Mouse (Mus musculus) limb, embryonic 12.5 days (tissue): Measurements from ENCODE around the gene H2-Ke6. TPM values are rescaled to one million over a fixed set of nuclear protein-coding genes. Genes with fewer than 3 reads are reported as not detected.
"Not testable (repeated sequence)": the region's sequence is repeated elsewhere in the genome, so short reads cannot be mapped to it uniquely, and the experiment has no call there.

ENCODE experiments used
- ATAC-seq: fragments of 200-750 bp; cut with Nextera tagmentation; 2 replicates; pipeline ENCODE4 v1.8.0; 2017; ENCODE audit warnings: low read depth, moderate TSS enrichment; ENCODE audit not compliant: insufficient number of reproducible peaks, insufficient read depth, low FRiP score, low TSS enrichment
- H3K27ac ChIP-seq: fragments of 300-500 bp; sonication (generic); 2 replicates; pipeline ENCODE4 v1.5.1; 2016; ENCODE audit warnings: mild to moderate bottlenecking, moderate library complexity
- H3K27me3 ChIP-seq: fragments of 300-500 bp; sonication (generic); 2 replicates; pipeline ENCODE4 v1.6.1; 2016; ENCODE audit warnings: mild to moderate bottlenecking, moderate library complexity
- H3K36me3 ChIP-seq: fragments of 300-500 bp; sonication (generic); 2 replicates; pipeline ENCODE4 v1.6.1; 2016; ENCODE audit warnings: mild to moderate bottlenecking, moderate library complexity
- H3K4me1 ChIP-seq: fragments of 300-500 bp; sonication (generic); replicated peaks from 2 replicates; pipeline ENCODE4 v1.6.1; 2016
- H3K4me2 ChIP-seq: fragments of 300-500 bp; sonication (generic); 2 replicates; pipeline ENCODE4 v1.6.1; 2016; ENCODE audit warnings: mild to moderate bottlenecking, moderate library complexity
- H3K4me3 ChIP-seq: fragments of 300-500 bp; sonication (generic); replicated peaks from 2 replicates; pipeline ENCODE4 v1.5.1; 2016; ENCODE audit warnings: mild to moderate bottlenecking
- H3K9ac ChIP-seq: fragments of 300-500 bp; sonication (generic); replicated peaks from 2 replicates; pipeline ENCODE4 v1.6.1; 2016; ENCODE audit warnings: mild to moderate bottlenecking, moderate library complexity
- H3K9me3 ChIP-seq: fragments of 300-500 bp; sonication (generic); 2 replicates; pipeline ENCODE4 v1.6.1; 2016; ENCODE audit warnings: mild to moderate bottlenecking, moderate library complexity
- WGBS: fragments of 180-500 bp; shearing (Covaris S2); methylation state at CpG from one replicate; pipeline ENCODE4 v1.1.7; 2016; 5-methylcytosine and 5-hydroxymethylcytosine counted together
- polyA plus RNA-seq: library from polyadenylated mRNA; unstranded; fragments of >200 nt; fragmentation: Nextera tagmentation; extraction: Ambion mirVana; gene quantifications from 2 replicates; pipeline ENCODE4 v1.2.1, GENCODE M21; 2016

The H2-Ke6 gene
- polyA plus RNA-seq, 1 experiment from 2014 or later: 56.8 TPM

DNA sequence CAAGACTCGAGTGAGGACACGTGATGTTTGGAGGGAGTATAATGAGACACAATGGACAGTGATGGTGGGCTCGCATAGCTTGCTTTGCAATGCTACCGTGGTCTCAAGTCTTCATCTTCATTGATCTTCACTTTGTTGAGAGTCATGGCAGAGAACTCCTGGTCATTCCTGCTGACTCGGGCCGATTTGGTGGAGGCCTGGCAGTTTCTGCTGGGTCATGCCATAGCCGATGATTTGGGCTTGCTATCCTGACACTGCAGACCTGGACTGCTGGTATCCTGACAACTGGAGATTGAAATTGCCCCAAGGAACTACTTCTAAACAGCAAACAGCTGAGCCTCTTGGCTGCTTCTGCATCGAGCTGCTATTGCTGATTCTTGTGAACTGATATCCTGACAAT is 32.9 kb downstream of the H2-Ke6 start:
- WGBS: 93% methylated on average over 8 of the region's 8 CpGs

DNA sequence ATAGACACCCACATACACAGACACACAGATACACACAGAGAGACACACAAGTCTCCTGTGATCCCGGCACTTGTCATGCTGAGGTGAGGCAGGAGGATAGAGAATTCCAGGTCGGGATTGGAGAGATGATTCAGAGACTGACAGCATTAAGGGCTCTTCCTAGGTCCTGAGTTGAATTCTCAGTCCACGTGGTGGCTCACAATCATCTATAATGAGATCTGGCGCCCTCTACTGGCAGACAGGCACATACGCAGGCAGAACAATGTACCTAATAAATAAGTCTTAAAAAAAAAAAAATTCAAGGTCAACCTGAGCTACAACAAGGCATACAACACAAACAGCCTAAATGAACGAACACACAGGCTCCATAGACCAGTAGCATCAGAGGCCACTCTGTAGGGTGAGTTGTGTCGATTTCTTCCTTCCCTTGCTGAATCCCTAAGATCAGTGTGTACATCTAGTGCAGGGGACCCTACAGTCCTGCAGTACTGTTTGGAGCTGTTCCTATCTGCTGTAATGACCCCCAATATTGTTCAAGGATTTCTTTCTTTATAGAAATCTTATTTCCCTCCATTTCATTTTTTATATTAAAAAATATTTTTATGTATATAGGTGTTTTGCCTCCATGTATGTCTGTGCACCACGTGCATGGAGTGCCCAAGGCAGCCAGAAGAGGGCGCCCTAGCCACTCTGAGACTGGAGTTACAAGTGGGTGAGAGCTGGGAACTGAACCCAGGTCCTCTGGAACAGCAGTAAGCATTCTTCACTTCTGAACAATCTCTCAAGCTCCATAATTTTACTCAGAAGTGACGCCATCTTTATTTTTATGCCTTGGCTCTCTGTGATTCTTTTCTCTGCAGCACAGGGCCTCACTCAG is 35.8 kb downstream of the H2-Ke6 start:
- H3K36me3 ChIP-seq: no peaks in the 10 kb centered on the region
- no peak for ATAC-seq
- 30% methylated on average over 10 of the region's 10 CpGs for WGBS

More for the DNA sequence above, 32.9 kb downstream of the H2-Ke6 start:
- Histone ChIP-seq H3K9me3 (no peaks in the 10 kb centered on the region), H3K9ac (no peak overlapping the region), H3K4me1 (peaks cover 7% of the 10 kb centered on the region; the same call in 1 of the 2 replicates), H3K4me2 (no peak overlapping the region), H3K27ac (no peak overlapping the region), H3K4me3 (no peak overlapping the region), H3K27me3 (peaks cover 41% of the 10 kb centered on the region), H3K36me3 (no peaks in the 10 kb centered on the region)
- no peak for ATAC-seq

DNA sequence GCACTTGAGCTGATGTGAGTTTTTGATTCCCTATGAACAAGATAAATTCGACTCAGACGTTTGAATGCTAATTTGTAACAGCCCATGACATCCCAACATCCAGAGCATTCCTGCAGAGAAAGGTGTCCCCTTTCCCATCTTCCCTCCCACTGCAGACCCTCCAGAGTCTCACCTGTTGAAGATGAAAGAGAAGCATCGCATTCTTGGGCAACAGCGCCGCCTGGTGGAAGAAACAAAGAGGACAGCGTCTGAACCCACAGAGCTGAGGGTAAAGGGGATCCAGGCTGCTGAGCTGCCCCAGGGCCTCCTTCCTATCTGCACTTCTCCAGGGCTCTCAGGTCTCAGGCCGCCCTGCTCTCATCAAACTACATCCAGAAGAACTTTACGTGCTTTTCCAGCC is 45.7 kb downstream of the H2-Ke6 start:
- H3K27me3 ChIP-seq: peaks cover 44% of the 10 kb centered on the region
- not testable (repeated sequence) for ATAC-seq, H3K9ac ChIP-seq, H3K36me3 ChIP-seq, H3K9me3 ChIP-seq, H3K27ac ChIP-seq
- peak overlapping the region; percentile 44 for H3K4me3 ChIP-seq
- WGBS: 11% methylated on average over 8 of the region's 8 CpGs
- peaks cover 17% of the 10 kb centered on the region for H3K4me1 ChIP-seq
- H3K4me2 ChIP-seq: peak overlapping the region; percentile 53

More for the DNA sequence above, 35.8 kb downstream of the H2-Ke6 start:
- peaks cover 19% of the 10 kb centered on the region; the same call in 1 of the 2 replicates for H3K27me3 ChIP-seq
- no peaks in the 10 kb centered on the region for H3K9me3 ChIP-seq
- H3K4me2 ChIP-seq: no peak overlapping the region
- H3K4me1 ChIP-seq: no peaks in the 10 kb centered on the region
- no peak overlapping the region for H3K4me3 ChIP-seq
- H3K27ac ChIP-seq: no peak overlapping the region
- H3K9ac ChIP-seq: no peak overlapping the region

DNA sequence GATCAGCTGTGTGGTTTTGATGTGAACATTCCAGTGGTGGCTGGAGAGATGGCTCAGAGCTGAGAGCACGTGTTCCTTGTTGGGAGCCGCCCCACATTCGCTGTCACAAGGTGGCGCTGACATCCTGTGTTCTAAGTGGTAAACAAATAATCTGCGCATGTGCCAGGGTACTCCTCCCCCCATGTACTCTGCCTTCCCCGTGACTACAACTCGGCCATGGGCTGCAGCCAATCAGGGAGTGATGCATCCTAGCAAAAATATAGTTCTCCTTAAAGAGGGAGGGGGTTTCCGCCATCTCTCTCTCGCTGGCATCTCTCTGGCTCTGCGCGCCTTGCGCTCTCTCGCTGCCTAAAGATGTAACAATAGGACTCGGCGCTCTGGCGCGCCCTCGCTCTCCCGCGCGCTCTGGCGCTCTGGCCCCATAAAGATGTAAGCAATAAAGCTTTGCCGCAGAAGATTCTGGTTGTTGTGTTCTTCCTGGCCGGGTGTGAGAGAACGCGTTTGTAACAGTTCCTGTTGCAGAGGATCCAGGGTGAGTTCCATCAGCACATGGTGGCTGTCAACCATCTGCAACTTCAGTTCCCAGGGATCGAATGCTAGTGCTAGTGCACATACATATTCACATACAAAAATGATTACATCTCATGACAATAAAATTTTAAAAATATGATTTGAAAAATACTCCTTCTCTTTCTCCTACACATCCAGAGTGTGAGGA is 46.5 kb downstream of the H2-Ke6 start:
- H3K36me3 ChIP-seq, H3K9me3 ChIP-seq: not testable (repeated sequence)
- under 1% methylated on average over 27 of the region's 27 CpGs for WGBS
- Histone ChIP-seq H3K27me3 (peaks cover 50% of the 10 kb centered on the region), H3K4me2 (peak overlapping the region; percentile 53), H3K4me1 (peaks cover 17% of the 10 kb centered on the region), H3K9ac (peak overlapping the region; percentile 32; the same call in 1 of the 2 replicates), H3K27ac (peak overlapping the region; percentile 83), H3K4me3 (peak overlapping the region; percentile 44)
- ATAC-seq: peak; percentile 89

DNA sequence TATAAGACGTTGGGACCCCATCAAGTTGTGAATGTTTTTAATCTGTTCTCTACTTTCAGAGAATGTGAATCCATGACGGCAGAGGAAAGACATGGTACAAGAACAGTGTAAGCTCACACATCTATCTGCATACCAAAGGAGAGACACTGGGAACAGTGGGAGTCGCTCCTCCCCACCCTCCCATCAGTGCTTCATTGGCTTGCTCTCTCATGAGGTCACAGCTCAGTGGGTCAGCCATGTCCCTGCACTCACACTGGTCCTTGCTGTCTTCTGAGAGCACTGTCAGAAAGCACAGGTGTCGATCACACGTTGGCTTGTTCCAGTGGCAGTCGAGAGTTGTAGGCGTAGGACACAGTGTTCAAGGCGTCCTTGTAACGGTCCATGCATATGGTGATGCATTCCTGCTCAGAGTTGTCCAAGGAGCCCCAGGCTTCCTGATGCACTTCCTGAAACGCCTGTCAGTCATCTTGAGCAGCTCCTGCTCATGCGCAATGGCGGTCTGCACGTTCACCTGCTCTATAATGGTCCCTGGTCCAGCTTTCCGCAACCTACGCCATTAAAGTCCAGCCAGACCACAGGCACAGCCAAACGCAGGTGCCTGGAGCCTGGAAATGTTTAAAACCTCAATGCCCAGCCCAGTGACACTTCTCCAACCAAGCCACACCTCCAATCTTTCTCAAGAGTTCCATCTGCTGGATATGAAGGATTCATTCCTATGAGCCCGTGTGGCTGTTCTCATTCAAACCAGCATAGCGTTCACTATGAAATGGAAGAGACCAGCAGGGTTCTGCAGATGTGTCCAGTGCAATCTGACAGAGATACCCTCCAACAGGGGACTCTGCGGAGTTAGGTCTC is 47.5 kb downstream of the H2-Ke6 start:
- Histone ChIP-seq H3K4me2 (peak overlapping the region; percentile 53), H3K4me3 (peak overlapping the region; percentile 44; the same call in 1 of the 2 replicates), H3K27ac (no peak overlapping the region)

DNA sequence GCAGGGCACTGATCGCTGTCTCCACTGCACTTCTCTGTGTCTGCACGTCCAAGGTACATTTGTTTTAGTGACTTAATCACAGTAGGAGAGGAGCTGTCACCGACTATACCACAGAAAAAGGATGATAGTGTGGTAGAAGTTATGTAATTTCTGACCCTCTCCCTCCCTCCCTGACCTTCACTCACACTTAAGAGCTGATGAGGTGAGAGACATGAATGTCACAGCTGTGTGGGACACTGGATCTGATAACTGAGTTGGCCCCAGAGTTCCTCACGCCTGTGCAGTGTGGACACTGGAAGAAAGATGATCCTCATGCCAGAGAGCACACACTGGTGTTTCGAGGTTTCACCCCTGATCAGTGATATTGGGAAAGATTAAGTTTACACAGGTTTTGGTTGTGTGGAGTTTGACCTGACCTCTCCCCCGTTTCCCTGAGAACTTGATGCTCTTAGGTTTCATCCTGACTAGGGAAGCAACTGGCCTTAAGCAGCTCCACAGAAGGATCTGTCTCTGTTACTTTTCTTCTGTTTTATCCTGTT is 48.3 kb downstream of the H2-Ke6 start:
- Histone ChIP-seq H3K4me3 (no peak overlapping the region), H3K4me1 (peaks cover 17% of the 10 kb centered on the region), H3K9me3 (no peaks in the 10 kb centered on the region), H3K27ac (no peak overlapping the region), H3K4me2 (no peak overlapping the region), H3K9ac (no peak overlapping the region), H3K36me3 (no peaks in the 10 kb centered on the region), H3K27me3 (peaks cover 61% of the 10 kb centered on the region)
- 74% methylated on average over 6 of the region's 6 CpGs for WGBS
- no peak for ATAC-seq

More for the DNA sequence above, 47.5 kb downstream of the H2-Ke6 start:
- Histone ChIP-seq H3K36me3 (no peaks in the 10 kb centered on the region), H3K9me3 (no peaks in the 10 kb centered on the region), H3K27me3 (peaks cover 54% of the 10 kb centered on the region), H3K4me1 (peaks cover 17% of the 10 kb centered on the region), H3K9ac (no peak overlapping the region; the same call in 1 of the 2 replicates)
- peak; percentile 30; the same call in 1 of the 2 replicates for ATAC-seq
- WGBS: 74% methylated on average over 19 of the region's 19 CpGs

DNA sequence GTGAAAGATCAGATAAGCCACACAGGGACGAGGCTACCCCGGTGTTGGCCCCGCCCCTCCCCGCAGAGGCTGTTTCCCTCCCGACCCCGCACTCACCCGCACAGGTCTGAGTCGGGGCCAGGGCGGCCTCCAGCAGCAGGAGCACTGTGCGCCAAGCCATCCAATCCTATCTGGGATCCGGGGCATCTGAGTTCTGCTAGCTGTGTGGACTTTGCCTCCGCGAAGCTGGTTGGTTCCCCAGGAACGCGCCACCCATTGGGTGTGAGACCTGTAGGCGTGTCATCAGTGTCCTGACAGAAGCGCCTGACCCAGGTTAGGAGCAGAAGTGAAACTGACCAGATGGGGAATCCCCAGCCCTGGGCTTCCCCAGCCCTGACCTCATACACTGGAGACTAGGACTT is 49.2 kb downstream of the H2-Ke6 start:
- H3K9me3 ChIP-seq: no peaks in the 10 kb centered on the region
- no peaks in the 10 kb centered on the region for H3K36me3 ChIP-seq
- peak overlapping the region; percentile 50; the same call in 1 of the 2 replicates for H3K9ac ChIP-seq
- ATAC-seq: no peak
- H3K4me2 ChIP-seq: peak overlapping the region; percentile 62
- H3K4me3 ChIP-seq: peak overlapping the region; percentile 39
- no peak overlapping the region for H3K27ac ChIP-seq
- WGBS: under 1% methylated on average over 16 of the region's 17 CpGs
- peaks cover 17% of the 10 kb centered on the region for H3K4me1 ChIP-seq
- peaks cover 62% of the 10 kb centered on the region for H3K27me3 ChIP-seq

DNA sequence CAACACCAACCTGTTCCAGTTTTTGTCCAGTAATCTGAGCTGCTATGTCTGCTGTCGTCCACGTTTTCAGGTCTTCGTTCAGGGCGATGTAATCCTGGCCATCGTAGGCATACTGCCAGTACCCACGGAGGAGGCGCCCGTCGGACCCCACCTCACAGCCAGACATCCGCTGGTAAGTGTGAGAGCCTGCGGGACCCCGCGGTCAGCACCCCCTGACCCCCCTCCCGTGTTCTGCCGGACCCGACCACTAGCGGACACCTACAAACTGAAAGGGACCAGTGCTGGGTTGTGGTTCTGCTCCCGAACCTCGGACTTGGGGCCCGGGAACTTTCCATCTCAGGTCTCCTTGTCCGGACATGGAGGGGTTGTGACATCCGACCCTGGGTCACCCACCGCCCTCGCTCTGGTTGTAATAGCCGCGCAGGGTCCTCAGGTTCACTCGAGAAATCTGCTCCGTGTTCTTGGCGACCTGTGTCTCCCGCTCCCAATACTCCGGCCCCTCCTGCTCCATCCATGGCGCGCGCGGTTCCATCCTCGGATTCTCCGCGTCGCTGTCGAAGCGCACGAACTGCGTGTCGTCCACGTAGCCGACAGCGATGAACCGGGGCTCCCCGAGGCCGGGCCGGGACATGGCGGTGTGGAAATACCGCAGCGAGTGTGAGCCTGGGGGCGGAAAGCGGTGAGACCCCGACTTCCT is 49.9 kb downstream of the H2-Ke6 start:
- peaks cover 17% of the 10 kb centered on the region for H3K4me1 ChIP-seq
- H3K36me3 ChIP-seq: no peaks in the 10 kb centered on the region
- ATAC-seq: no peak
- peak overlapping the region; percentile 39 for H3K4me3 ChIP-seq
- H3K9ac ChIP-seq: peak overlapping the region; percentile 50
- no peaks in the 10 kb centered on the region for H3K9me3 ChIP-seq
- peaks cover 64% of the 10 kb centered on the region for H3K27me3 ChIP-seq
- peak overlapping the region; percentile 62 for H3K4me2 ChIP-seq
- no peak overlapping the region for H3K27ac ChIP-seq
- WGBS: 2% methylated on average over 57 of the region's 57 CpGs
